Mouse (Mus musculus) liver, embryonic 16.5 days (tissue): ENCODE measurements around the gene Tapt1. TPM values are rescaled to one million over a fixed set of nuclear protein-coding genes. Genes with fewer than 3 reads are reported as not detected.
A peak's percentile ranks its signal among the peaks of the same experiment; 100 is the strongest.

ENCODE experiments used
- ATAC-seq: fragments of 200-750 bp; cut with Nextera tagmentation; 2 replicates; pipeline ENCODE4 v1.8.0; 2017; ENCODE audit warnings: low read depth, mild to moderate bottlenecking, moderate number of reproducible peaks, moderate library complexity
- H3K27ac ChIP-seq: fragments of 300-500 bp; sonication (generic); 2 replicates; pipeline ENCODE4 v1.5.1; 2014; ENCODE audit warnings: mild to moderate bottlenecking, low read length
- H3K27me3 ChIP-seq: fragments of 300-500 bp; sonication (generic); 2 replicates; pipeline ENCODE4 v1.6.1; 2014; ENCODE audit warnings: low read depth, low read length, mixed read lengths; ENCODE audit not compliant: control insufficient read depth, insufficient read depth
- H3K36me3 ChIP-seq: fragments of 300-500 bp; sonication (generic); 2 replicates; pipeline ENCODE4 v1.6.1; 2014; ENCODE audit warnings: mild to moderate bottlenecking; ENCODE audit not compliant: control insufficient read depth, insufficient read depth
- H3K4me1 ChIP-seq: fragments of 300-500 bp; sonication (generic); 2 replicates; pipeline ENCODE4 v1.6.1; 2014; ENCODE audit warnings: low read depth, low read length, mixed read lengths; ENCODE audit not compliant: control insufficient read depth
- H3K4me2 ChIP-seq: fragments of 300-500 bp; sonication (generic); 2 replicates; pipeline ENCODE4 v1.6.1; 2014; ENCODE audit warnings: low read depth, low read length, mixed read lengths
- H3K4me3 ChIP-seq: fragments of 300-500 bp; sonication (generic); 2 replicates; pipeline ENCODE4 v1.5.1; 2014; ENCODE audit warnings: low read depth, mild to moderate bottlenecking, low read length
- H3K9ac ChIP-seq: fragments of 300-500 bp; sonication (generic); 2 replicates; pipeline ENCODE4 v1.6.1; 2014; ENCODE audit warnings: low read depth, low read length
- H3K9me3 ChIP-seq: fragments of 300-500 bp; sonication (generic); replicated peaks from 2 replicates; pipeline ENCODE4 v1.6.1; 2016; ENCODE audit warnings: low read length; ENCODE audit not compliant: control insufficient read depth
- WGBS: fragments of 180-500 bp; shearing (Covaris S2); extraction: QIAGEN DNeasy Blood & Tissue Kit; methylation state at CpG from one replicate; pipeline ENCODE4 v1.1.7; 2014; ENCODE audit not compliant: insufficient replicate concordance; 5-methylcytosine and 5-hydroxymethylcytosine counted together
- polyA plus RNA-seq: library from polyadenylated mRNA; unstranded; fragments of >200 nt; fragmentation: Nextera tagmentation; extraction: Ambion mirVana; gene quantifications from 2 replicates; pipeline ENCODE4 v1.2.1, GENCODE M21; 2015

Tapt1 gene
- polyA plus RNA-seq, 1 experiment from 2014 or later = 30.8 TPM

- WGBS = 62% methylated on average over 1 of the region's 1 CpGs
- ATAC-seq = no peak
- Histone ChIP-seq H3K4me1 (peaks cover 9% of the 10 kb centered on the region), H3K27ac (no peak overlapping the region), H3K36me3 (no peaks in the 10 kb centered on the region), H3K27me3 (no peaks in the 10 kb centered on the region; the same call in 1 of the 2 replicates), H3K4me2 (no peak overlapping the region), H3K9me3 (no peaks in the 10 kb centered on the region), H3K4me3 (no peak overlapping the region), H3K9ac (no peak overlapping the region)
Measured at GRCm38 (mm10) chr5:44241726-44242125, 15.3 kb upstream of the Tapt1 start.

GRCm38 (mm10) chr5:44239187-44240136, 13.0 kb upstream of the Tapt1 start:
- Histone ChIP-seq H3K4me3 (no peak overlapping the region), H3K4me2 (peak overlapping the region; percentile 6), H3K36me3 (no peaks in the 10 kb centered on the region), H3K9me3 (no peaks in the 10 kb centered on the region), H3K9ac (no peak overlapping the region), H3K27me3 (no peaks in the 10 kb centered on the region), H3K4me1 (peaks cover 9% of the 10 kb centered on the region), H3K27ac (peak overlapping the region; percentile 5)
- WGBS = 21% methylated on average over 7 of the region's 7 CpGs
- peak; percentile 79 for ATAC-seq

GRCm38 (mm10) chr5:44238201-44238600, 11.8 kb upstream of the Tapt1 start:
- H3K9me3 ChIP-seq = no peaks in the 10 kb centered on the region
- no peaks in the 10 kb centered on the region for H3K36me3 ChIP-seq
- no peak overlapping the region for H3K4me3 ChIP-seq
- peaks cover 9% of the 10 kb centered on the region for H3K4me1 ChIP-seq
- H3K27me3 ChIP-seq = no peaks in the 10 kb centered on the region
- H3K9ac ChIP-seq = no peak overlapping the region
- WGBS = 29% methylated on average over 7 of the region's 7 CpGs
- ATAC-seq = no peak
- H3K4me2 ChIP-seq = no peak overlapping the region
- H3K27ac ChIP-seq = no peak overlapping the region

- H3K27ac ChIP-seq = no peak overlapping the region
- H3K27me3 ChIP-seq = no peaks in the 10 kb centered on the region
- H3K36me3 ChIP-seq = no peaks in the 10 kb centered on the region
- 86% methylated on average over 7 of the region's 7 CpGs for WGBS
- H3K4me1 ChIP-seq = peaks cover 5% of the 10 kb centered on the region
- H3K9ac ChIP-seq = no peak overlapping the region
- H3K4me2 ChIP-seq = no peak overlapping the region
- ATAC-seq = no peak
- H3K9me3 ChIP-seq = no peaks in the 10 kb centered on the region
- no peak overlapping the region for H3K4me3 ChIP-seq
Measured at GRCm38 (mm10) chr5:44234606-44235005, 8.2 kb upstream of the Tapt1 start.

- 77% methylated on average over 3 of the region's 3 CpGs for WGBS
Measured at GRCm38 (mm10) chr5:44233933-44234332, 7.5 kb upstream of the Tapt1 start.

GRCm38 (mm10) chr5:44228756-44229155, 2.3 kb upstream of the Tapt1 start:
- H3K4me3 ChIP-seq = no peak overlapping the region
- H3K4me2 ChIP-seq = no peak overlapping the region
- no peak for ATAC-seq
- H3K27me3 ChIP-seq = no peaks in the 10 kb centered on the region
- WGBS = 70% methylated on average over 4 of the region's 4 CpGs
- peaks cover 18% of the 10 kb centered on the region for H3K4me1 ChIP-seq
- H3K9me3 ChIP-seq = no peaks in the 10 kb centered on the region
- H3K27ac ChIP-seq = no peak overlapping the region
- no peak overlapping the region for H3K9ac ChIP-seq
- no peaks in the 10 kb centered on the region for H3K36me3 ChIP-seq

More at GRCm38 (mm10) chr5:44233933-44234332, 7.5 kb upstream of the Tapt1 start:
- Histone ChIP-seq H3K4me1 (peaks cover 2% of the 10 kb centered on the region), H3K4me3 (no peak overlapping the region), H3K9me3 (no peaks in the 10 kb centered on the region), H3K9ac (no peak overlapping the region), H3K36me3 (no peaks in the 10 kb centered on the region), H3K27ac (no peak overlapping the region), H3K27me3 (no peaks in the 10 kb centered on the region), H3K4me2 (no peak overlapping the region)
- no peak for ATAC-seq

- Histone ChIP-seq H3K36me3 (no peaks in the 10 kb centered on the region), H3K9ac (no peak overlapping the region), H3K27me3 (no peaks in the 10 kb centered on the region), H3K4me3 (no peak overlapping the region), H3K27ac (no peak overlapping the region), H3K4me2 (peak overlapping the region; percentile 17; the same call in 1 of the 2 replicates), H3K9me3 (no peaks in the 10 kb centered on the region), H3K4me1 (peaks cover 22% of the 10 kb centered on the region)
- no peak for ATAC-seq
- 40% methylated on average over 1 of the region's 1 CpGs for WGBS
Measured at GRCm38 (mm10) chr5:44228323-44228722, 1.9 kb upstream of the Tapt1 start.

GRCm38 (mm10) chr5:44227462-44227840, 1.0 kb upstream of the Tapt1 start:
- H3K4me3 ChIP-seq = peak overlapping the region; percentile 96
- H3K27ac ChIP-seq = peak overlapping the region; percentile 82
- H3K9ac ChIP-seq = peak overlapping the region; percentile 98
- H3K36me3 ChIP-seq = no peaks in the 10 kb centered on the region
- no peaks in the 10 kb centered on the region for H3K27me3 ChIP-seq
- no peak for ATAC-seq
- peak overlapping the region; percentile 85 for H3K4me2 ChIP-seq
- no peaks in the 10 kb centered on the region for H3K9me3 ChIP-seq
- H3K4me1 ChIP-seq = peaks cover 29% of the 10 kb centered on the region
- under 1% methylated on average over 6 of the region's 6 CpGs for WGBS

- peak overlapping the region; percentile 78 for H3K4me2 ChIP-seq
- under 1% methylated on average over 58 of the region's 72 CpGs for WGBS
- H3K4me3 ChIP-seq = peak overlapping the region; percentile 96
- H3K36me3 ChIP-seq = no peaks in the 10 kb centered on the region
- no peaks in the 10 kb centered on the region for H3K27me3 ChIP-seq
- H3K27ac ChIP-seq = peak overlapping the region; percentile 85
- H3K9ac ChIP-seq = peak overlapping the region; percentile 98
- peaks cover 36% of the 10 kb centered on the region for H3K4me1 ChIP-seq
- H3K9me3 ChIP-seq = no peaks in the 10 kb centered on the region
- ATAC-seq = peak; percentile 42
Measured at GRCm38 (mm10) chr5:44225911-44226520, 410 bp downstream of the Tapt1 start.
